Mouse (Mus musculus) bone marrow, adult 2 months (tissue): ENCODE results near the gene Zfp398.

Source experiments
- CTCF ChIP-seq: fragments of 200-500 bp; IDR thresholded peaks from 2 replicates; pipeline ENCODE4 v1.5.1; 2011; ENCODE audit warnings: low read length, control low read depth; ENCODE audit not compliant: control insufficient read depth, insufficient read depth
- POLR2A ChIP-seq: fragments of 200-500 bp; IDR thresholded peaks from 2 replicates; pipeline ENCODE4 v1.6.1; 2011; ENCODE audit warnings: low read depth, mild to moderate bottlenecking, control low read depth, low read length, borderline replicate concordance; ENCODE audit not compliant: control insufficient read depth

- TF ChIP-seq CTCF: no peak
- TF ChIP-seq POLR2A: no peak
Observed at GRCm38 (mm10) chr6:47841831-47842230, 6.4 kb downstream of the Zfp398 start.
